Mouse (Mus musculus): ENCODE data around the gene Plekhb2. TPM values are rescaled to one million over a fixed set of nuclear protein-coding genes. Genes with fewer than 3 reads are reported as not detected.

Gene Plekhb2
- polyA plus RNA-seq, 1 experiment from 2014 or later: 67.2 TPM

GRCm38 (mm10) chr1:34841709-34842388, 7.9 kb upstream of the Plekhb2 start:
- peak; percentile 1; the same call in 1 of the 2 replicates for ATAC-seq (ENCODE audit: low FRiP score, low TSS enrichment)
- H3K9me3 ChIP-seq (ENCODE audit: control insufficient read depth, low read length): no peaks in the 10 kb centered on the region
- peaks cover 34% of the 10 kb centered on the region for H3K4me1 ChIP-seq (ENCODE audit: control insufficient read depth, insufficient read depth, low read length)
- peak overlapping the region; percentile 99 for H3K27ac ChIP-seq (replicated peaks; ENCODE audit: low read depth, low read length)
- WGBS: 1% methylated on average over 12 of the region's 12 CpGs
- H3K36me3 ChIP-seq (ENCODE audit: control insufficient read depth, insufficient read depth, low read length): no peaks in the 10 kb centered on the region
- peak overlapping the region; percentile 90 for H3K4me2 ChIP-seq (ENCODE audit: low read length)
- no peaks in the 10 kb centered on the region for H3K27me3 ChIP-seq (ENCODE audit: control insufficient read depth, insufficient read depth, low read length)
- DNase-seq: peak; percentile 19
- H3K9ac ChIP-seq (replicated peaks; ENCODE audit: low read length): peak overlapping the region; percentile 90
- H3K4me3 ChIP-seq (replicated peaks; ENCODE audit: low read depth, low read length): peak overlapping the region; percentile 72

GRCm38 (mm10) chr1:34842389-34842861, 7.4 kb upstream of the Plekhb2 start:
- H3K4me3 ChIP-seq (replicated peaks; ENCODE audit: low read depth, low read length): peak overlapping the region; percentile 72
- DNase-seq (peak; percentile 85), ATAC-seq (ENCODE audit: low FRiP score, low TSS enrichment) (peak; percentile 91)
- no peaks in the 10 kb centered on the region for H3K36me3 ChIP-seq (ENCODE audit: control insufficient read depth, insufficient read depth, low read length)
- H3K4me1 ChIP-seq (ENCODE audit: control insufficient read depth, insufficient read depth, low read length): peaks cover 28% of the 10 kb centered on the region
- no peaks in the 10 kb centered on the region for H3K9me3 ChIP-seq (ENCODE audit: control insufficient read depth, low read length)
- H3K27ac ChIP-seq (replicated peaks; ENCODE audit: low read depth, low read length): peak overlapping the region; percentile 99
- under 1% methylated on average over 46 of the region's 51 CpGs for WGBS
- H3K27me3 ChIP-seq (ENCODE audit: control insufficient read depth, insufficient read depth, low read length): no peaks in the 10 kb centered on the region
- H3K9ac ChIP-seq (replicated peaks; ENCODE audit: low read length): peak overlapping the region; percentile 90
- H3K4me2 ChIP-seq (ENCODE audit: low read length): peak overlapping the region; percentile 90

- peak within 1 kb of the TSS; percentile 90 for H3K4me2 ChIP-seq (ENCODE audit: low read length)
- DNase-seq (peak; percentile 97), ATAC-seq (ENCODE audit: low FRiP score, low TSS enrichment) (peak; percentile 91)
- H3K27ac ChIP-seq (replicated peaks; ENCODE audit: low read depth, low read length): peak within 1 kb of the TSS; percentile 99
- under 1% methylated on average over 57 of the region's 59 CpGs for whole genome bisulfite sequencing
- H3K4me3 ChIP-seq (replicated peaks; ENCODE audit: low read depth, low read length): peak within 1 kb of the TSS; percentile 72
- H3K27me3 ChIP-seq (ENCODE audit: control insufficient read depth, insufficient read depth, low read length): no peaks in the 10 kb centered on the region
- H3K9me3 ChIP-seq (ENCODE audit: control insufficient read depth, low read length): no peaks in the 10 kb centered on the region
- H3K9ac ChIP-seq (replicated peaks; ENCODE audit: low read length): peak within 1 kb of the TSS; percentile 90
- H3K36me3 ChIP-seq (ENCODE audit: control insufficient read depth, insufficient read depth, low read length): no peaks in the 10 kb centered on the region
- H3K4me1 ChIP-seq (ENCODE audit: control insufficient read depth, insufficient read depth, low read length): peaks cover 28% of the 10 kb centered on the region
These were observed 6.7 kb upstream of the Plekhb2 start, which contains the start of gene Fam168b for GRCm38 (mm10) chr1:34842887-34843618. Gene Fam168b (minus strand): TSS chr1:34843065.

- Histone ChIP-seq H3K4me1 (ENCODE audit: control insufficient read depth, insufficient read depth, low read length) (peaks cover 20% of the 10 kb centered on the region), H3K9ac (replicated peaks; ENCODE audit: low read length) (no peak overlapping the region), H3K9me3 (ENCODE audit: control insufficient read depth, low read length) (no peaks in the 10 kb centered on the region), H3K36me3 (ENCODE audit: control insufficient read depth, insufficient read depth, low read length) (no peaks in the 10 kb centered on the region), H3K27me3 (ENCODE audit: control insufficient read depth, insufficient read depth, low read length) (no peaks in the 10 kb centered on the region), H3K4me2 (ENCODE audit: low read length) (no peak overlapping the region), H3K27ac (replicated peaks; ENCODE audit: low read depth, low read length) (no peak overlapping the region), H3K4me3 (replicated peaks; ENCODE audit: low read depth, low read length) (no peak overlapping the region)
- DNase-seq (no peak), ATAC-seq (ENCODE audit: low FRiP score, low TSS enrichment) (no peak)
- 88% methylated on average over 3 of the region's 3 CpGs for WGBS
These were observed 2.7 kb upstream of the Plekhb2 start for GRCm38 (mm10) chr1:34847070-34847469.

GRCm38 (mm10) chr1:34850343-34851136, 764 bp downstream of the Plekhb2 start:
- H3K36me3 ChIP-seq (ENCODE audit: control insufficient read depth, insufficient read depth, low read length): no peaks in the 10 kb centered on the region
- peak overlapping the region; percentile 70 for H3K4me3 ChIP-seq (replicated peaks; ENCODE audit: low read depth, low read length)
- peak overlapping the region; percentile 76 for H3K27ac ChIP-seq (replicated peaks; ENCODE audit: low read depth, low read length)

GRCm38 (mm10) chr1:34851562-34851961, 1.8 kb downstream of the Plekhb2 start:
- Histone ChIP-seq H3K9ac (replicated peaks; ENCODE audit: low read length) (0 out of 2 replicates have a peak overlapping the region, but pooled peaks have one; percentile 20), H3K4me2 (ENCODE audit: low read length) (peak overlapping the region; percentile 73), H3K4me3 (replicated peaks; ENCODE audit: low read depth, low read length) (no peak overlapping the region)

More at GRCm38 (mm10) chr1:34850343-34851136, 764 bp downstream of the Plekhb2 start:
- DNase-seq: peak; percentile 36
- Histone ChIP-seq H3K9me3 (ENCODE audit: control insufficient read depth, low read length) (no peaks in the 10 kb centered on the region), H3K4me2 (ENCODE audit: low read length) (peak overlapping the region; percentile 73), H3K9ac (replicated peaks; ENCODE audit: low read length) (peak overlapping the region; percentile 91), H3K4me1 (ENCODE audit: control insufficient read depth, insufficient read depth, low read length) (peaks cover 26% of the 10 kb centered on the region), H3K27me3 (ENCODE audit: control insufficient read depth, insufficient read depth, low read length) (no peaks in the 10 kb centered on the region)
- peak; percentile 57; the same call in 1 of the 2 replicates for ATAC-seq (ENCODE audit: low FRiP score, low TSS enrichment)
- 44% methylated on average over 11 of the region's 11 CpGs for WGBS

GRCm38 (mm10) chr1:34852116-34852878, 2.5 kb downstream of the Plekhb2 start:
- WGBS: 84% methylated on average over 11 of the region's 11 CpGs
- peak overlapping the region; percentile 32 for H3K4me2 ChIP-seq (ENCODE audit: low read length)
- H3K4me3 ChIP-seq (replicated peaks; ENCODE audit: low read depth, low read length): no peak overlapping the region
- H3K4me1 ChIP-seq (ENCODE audit: control insufficient read depth, insufficient read depth, low read length): peaks cover 26% of the 10 kb centered on the region
- no peaks in the 10 kb centered on the region for H3K36me3 ChIP-seq (ENCODE audit: control insufficient read depth, insufficient read depth, low read length)
- no peak for DNase-seq
- 0 out of 2 replicates have a peak overlapping the region, but pooled peaks have one; percentile 20 for H3K9ac ChIP-seq (replicated peaks; ENCODE audit: low read length)
- no peaks in the 10 kb centered on the region for H3K9me3 ChIP-seq (ENCODE audit: control insufficient read depth, low read length)
- no peak overlapping the region for H3K27ac ChIP-seq (replicated peaks; ENCODE audit: low read depth, low read length)
- H3K27me3 ChIP-seq (ENCODE audit: control insufficient read depth, insufficient read depth, low read length): no peaks in the 10 kb centered on the region
- no peak for ATAC-seq (ENCODE audit: low FRiP score, low TSS enrichment)

More at GRCm38 (mm10) chr1:34851562-34851961, 1.8 kb downstream of the Plekhb2 start:
- Histone ChIP-seq H3K27ac (replicated peaks; ENCODE audit: low read depth, low read length) (no peak overlapping the region), H3K9me3 (ENCODE audit: control insufficient read depth, low read length) (no peaks in the 10 kb centered on the region), H3K27me3 (ENCODE audit: control insufficient read depth, insufficient read depth, low read length) (no peaks in the 10 kb centered on the region), H3K36me3 (ENCODE audit: control insufficient read depth, insufficient read depth, low read length) (no peaks in the 10 kb centered on the region), H3K4me1 (ENCODE audit: control insufficient read depth, insufficient read depth, low read length) (peaks cover 26% of the 10 kb centered on the region)
- ATAC-seq (ENCODE audit: low FRiP score, low TSS enrichment) (no peak), DNase-seq (no peak)
- WGBS: 72% methylated on average over 6 of the region's 6 CpGs

Measured in midbrain, embryonic 14.5 days (tissue).